Mouse (Mus musculus) bone marrow, adult 2 months (tissue): ENCODE measurements around the gene Flii. TPM values are rescaled to one million over a fixed set of nuclear protein-coding genes. Genes with fewer than 3 reads are reported as not detected.
A peak's percentile ranks its signal among the peaks of the same experiment; 100 is the strongest.

Experiments used
- H3K27ac ChIP-seq: fragments of 200-500 bp; 2 replicates; pipeline ENCODE4 v1.5.1; 2012; ENCODE audit warnings: low read depth, mild to moderate bottlenecking, control low read depth, inconsistent platforms, low read length; ENCODE audit not compliant: control insufficient read depth, poor library complexity, insufficient read depth
- H3K4me1 ChIP-seq: fragments of 200-500 bp; 2 replicates; pipeline ENCODE4 v1.6.1; 2011; ENCODE audit warnings: low read length; ENCODE audit not compliant: control insufficient read depth, insufficient read depth
- H3K4me3 ChIP-seq: fragments of 200-500 bp; replicated peaks from 2 replicates; pipeline ENCODE3; 2011; ENCODE audit warnings: mild to moderate bottlenecking, low read depth, low read length, control low read depth; ENCODE audit not compliant: control insufficient read depth
- CTCF ChIP-seq: fragments of 200-500 bp; IDR thresholded peaks from 2 replicates; pipeline ENCODE4 v1.5.1; 2011; ENCODE audit warnings: low read length, control low read depth; ENCODE audit not compliant: control insufficient read depth, insufficient read depth
- POLR2A ChIP-seq: fragments of 200-500 bp; IDR thresholded peaks from 2 replicates; pipeline ENCODE4 v1.6.1; 2011; ENCODE audit warnings: low read depth, mild to moderate bottlenecking, control low read depth, low read length, borderline replicate concordance; ENCODE audit not compliant: control insufficient read depth
- WGBS: fragments of 180-500 bp; shearing (Covaris S2); methylation state at CpG from one replicate; pipeline ENCODE4 v1.1.7; 2018; 5-methylcytosine and 5-hydroxymethylcytosine counted together
- polyA plus RNA-seq: library from polyadenylated mRNA; stranded (reverse); fragments of >200 nt; gene quantifications from 2 replicates; pipeline ENCODE4 v1.2.4, GENCODE M21; 2011; ENCODE audit warnings: low replicate concordance; ENCODE audit not compliant: missing spikeins, insufficient read depth, insufficient read length

Gene Flii
- polyA plus RNA-seq = 39.0 and 41.0 TPM in 2 replicates

- peaks cover 5% of the 10 kb centered on the region; the same call in 1 of the 2 replicates for H3K4me1 ChIP-seq
- peak within 1 kb of the TSS; percentile 96 for H3K27ac ChIP-seq
- peak; percentile 60; the same call in 1 of the 2 replicates for TF ChIP-seq POLR2A
- peak; percentile 49; the same call in 1 of the 2 replicates for TF ChIP-seq CTCF
- peak within 1 kb of the TSS; percentile 95 for H3K4me3 ChIP-seq
- under 1% methylated on average over 71 of the region's 71 CpGs for WGBS
These were observed at the start of gene Flii for GRCm38 (mm10) chr11:60726601-60727391. Flii (minus strand) TSS chr11:60727263.

- peak overlapping the region; percentile 91 for H3K27ac ChIP-seq
- 2% methylated on average over 17 of the region's 17 CpGs for WGBS
These were observed 49.2 kb upstream of the Flii start for GRCm38 (mm10) chr11:60776107-60776828.

GRCm38 (mm10) chr11:60775578-60775977, 48.5 kb upstream of the Flii start:
- no peak overlapping the region for H3K4me3 ChIP-seq
- WGBS = 47% methylated on average over 6 of the region's 6 CpGs
- H3K4me1 ChIP-seq = peaks cover 8% of the 10 kb centered on the region
- TF ChIP-seq CTCF (no peak), POLR2A (no peak)
- H3K27ac ChIP-seq = no peak overlapping the region

More at GRCm38 (mm10) chr11:60776107-60776828, 49.2 kb upstream of the Flii start:
- TF ChIP-seq POLR2A (no peak), CTCF (no peak)
- Histone ChIP-seq H3K4me3 (peak overlapping the region; percentile 84), H3K4me1 (peaks cover 11% of the 10 kb centered on the region)

- WGBS = 17% methylated on average over 1 of the region's 1 CpGs
- no peak for TF ChIP-seq POLR2A
- no peak for TF ChIP-seq CTCF
- no peak overlapping the region for H3K4me3 ChIP-seq
- no peak overlapping the region for H3K27ac ChIP-seq
- peaks cover 5% of the 10 kb centered on the region for H3K4me1 ChIP-seq
These were observed 47.8 kb upstream of the Flii start for GRCm38 (mm10) chr11:60774841-60775240.

DNA sequence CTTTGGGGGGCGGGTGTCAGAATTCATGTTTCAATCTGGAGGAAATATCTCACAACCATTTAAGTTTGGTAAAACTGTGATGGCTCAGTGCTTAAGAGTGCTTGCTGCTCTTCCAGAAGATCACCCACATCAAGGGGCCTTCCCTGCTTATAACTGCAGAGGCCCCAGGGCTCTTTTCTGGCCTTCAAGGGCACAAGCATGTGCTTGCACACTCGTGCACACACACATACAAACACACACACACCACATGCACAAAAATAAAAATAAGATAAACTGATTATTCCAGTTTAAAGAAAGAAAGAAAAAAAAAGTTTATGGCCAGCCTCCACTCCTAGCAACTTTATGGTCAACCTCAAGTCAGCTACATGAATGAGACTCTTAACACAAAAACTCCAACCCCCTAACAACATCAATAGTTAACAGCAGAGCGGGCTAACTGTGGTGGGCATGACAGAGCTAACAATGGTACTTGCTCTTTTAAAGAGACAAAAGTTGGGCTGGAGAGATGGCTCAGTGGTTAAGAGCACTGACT, 47.2 kb upstream of the Flii start:
- WGBS = 66% methylated on average over 3 of the region's 3 CpGs
- Histone ChIP-seq H3K4me1 (peaks cover 2% of the 10 kb centered on the region; the same call in 1 of the 2 replicates), H3K27ac (no peak overlapping the region), H3K4me3 (no peak overlapping the region)
- TF ChIP-seq POLR2A (no peak), CTCF (no peak)

DNA sequence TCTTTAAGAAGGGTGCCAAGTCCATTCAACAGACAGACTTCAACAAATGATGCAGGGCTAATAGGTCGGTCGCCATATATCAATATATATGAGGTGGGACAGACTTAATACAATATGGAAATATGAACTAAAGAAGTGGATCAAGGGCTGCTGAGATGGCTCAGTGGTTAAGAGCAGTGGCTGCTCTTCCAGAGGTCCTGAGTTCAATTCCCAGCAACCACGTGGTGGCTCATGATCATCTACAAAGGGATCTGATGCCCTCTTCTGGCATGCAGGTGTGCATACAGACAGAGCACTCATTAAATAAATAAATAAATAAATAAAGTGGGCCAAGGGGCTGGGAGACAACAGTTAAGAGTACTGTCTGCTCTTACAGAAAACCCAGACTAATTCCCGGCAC, 45.1 kb upstream of the Flii start:
- TF ChIP-seq POLR2A (no peak), CTCF (no peak)
- WGBS = 82% methylated on average over 4 of the region's 4 CpGs
- H3K4me3 ChIP-seq = no peak overlapping the region
- H3K27ac ChIP-seq = no peak overlapping the region
- H3K4me1 ChIP-seq = no peaks in the 10 kb centered on the region; the same call in 1 of the 2 replicates

DNA sequence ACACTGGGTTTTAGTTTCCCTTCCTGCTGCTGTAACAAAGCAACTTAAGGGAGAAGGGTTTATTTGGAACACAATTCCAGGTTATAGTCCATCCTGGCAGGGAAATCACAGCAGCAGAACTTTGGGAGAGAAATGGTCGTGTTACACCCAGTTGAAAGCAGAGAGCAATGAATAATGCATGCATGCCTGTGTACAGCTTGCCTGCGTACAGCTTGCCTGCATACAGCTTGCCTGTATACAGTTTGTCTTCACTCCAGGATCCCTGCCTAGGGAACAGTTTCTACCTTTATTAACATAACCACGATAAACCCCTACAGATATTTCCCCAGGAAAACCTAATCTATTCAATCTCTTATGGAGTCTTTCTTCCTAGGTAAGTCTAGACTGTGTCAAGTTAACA, 43.7 kb upstream of the Flii start:
- Histone ChIP-seq H3K27ac (no peak overlapping the region), H3K4me1 (no peaks in the 10 kb centered on the region; the same call in 1 of the 2 replicates), H3K4me3 (no peak overlapping the region)
- no peak for TF ChIP-seq POLR2A
- TF ChIP-seq CTCF = no peak
- 84% methylated on average over 3 of the region's 3 CpGs for WGBS

DNA sequence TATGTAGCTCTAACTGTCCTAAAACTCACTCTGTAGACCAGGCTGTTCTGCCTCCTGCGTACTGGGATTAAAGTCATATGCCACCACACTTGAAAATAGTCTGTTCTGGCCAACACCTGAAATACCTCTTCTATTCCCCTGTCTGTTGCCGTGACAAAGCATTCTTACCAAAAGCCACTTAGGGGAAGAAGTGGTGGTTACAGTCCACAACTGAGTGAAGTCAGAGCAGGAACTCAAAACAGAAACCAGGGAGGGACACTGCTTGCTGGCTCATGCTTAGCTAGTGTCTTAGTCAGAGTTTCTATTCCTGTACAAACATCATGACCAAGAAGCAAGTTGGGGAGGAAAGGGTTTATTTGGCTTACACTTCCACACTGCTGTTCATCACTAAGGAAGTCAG, 42.3 kb upstream of the Flii start:
- no peaks in the 10 kb centered on the region; the same call in 1 of the 2 replicates for H3K4me1 ChIP-seq
- 14% methylated on average over 2 of the region's 2 CpGs for WGBS
- TF ChIP-seq POLR2A (no peak), CTCF (no peak)
- no peak overlapping the region for H3K27ac ChIP-seq
- no peak overlapping the region for H3K4me3 ChIP-seq
